Mouse (Mus musculus) thymus, postnatal 25 days (tissue): ENCODE measurements around the gene Fabp7.

ENCODE experiments used
- DNase-seq: peaks from one replicate; pipeline ENCODE4 v3.0.0; 2022

The Fabp7 gene

GRCm38 (mm10) chr10:57784876-57785150, at the start of gene Fabp7:
TSS of gene Fabp7 (plus strand) at chr10:57784881.
- DNase-seq: no peak

DNA sequence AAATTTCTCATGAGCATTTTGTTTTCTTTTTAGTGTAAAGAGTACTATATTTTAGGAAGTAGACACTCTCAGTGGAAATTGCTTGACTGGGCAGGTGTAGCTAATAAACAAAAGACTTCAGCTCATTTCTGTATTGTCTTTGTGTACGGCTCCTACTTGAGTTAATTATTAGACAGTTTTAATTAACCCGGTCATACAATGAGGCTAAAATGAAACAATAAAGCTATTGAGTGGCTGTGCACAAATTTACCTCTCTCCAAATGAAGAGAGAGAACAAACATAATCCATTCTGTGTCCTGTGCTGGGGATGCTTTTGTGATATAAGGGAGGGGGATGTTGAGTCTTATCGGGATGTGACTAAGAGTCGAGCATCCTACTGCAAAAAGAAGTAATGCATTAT, 43.9 kb upstream of the Fabp7 start:
- DNase-seq: no peak

- no peak for DNase-seq
Observed at GRCm38 (mm10) chr10:57741351-57741750, 43.3 kb upstream of the Fabp7 start.

DNA sequence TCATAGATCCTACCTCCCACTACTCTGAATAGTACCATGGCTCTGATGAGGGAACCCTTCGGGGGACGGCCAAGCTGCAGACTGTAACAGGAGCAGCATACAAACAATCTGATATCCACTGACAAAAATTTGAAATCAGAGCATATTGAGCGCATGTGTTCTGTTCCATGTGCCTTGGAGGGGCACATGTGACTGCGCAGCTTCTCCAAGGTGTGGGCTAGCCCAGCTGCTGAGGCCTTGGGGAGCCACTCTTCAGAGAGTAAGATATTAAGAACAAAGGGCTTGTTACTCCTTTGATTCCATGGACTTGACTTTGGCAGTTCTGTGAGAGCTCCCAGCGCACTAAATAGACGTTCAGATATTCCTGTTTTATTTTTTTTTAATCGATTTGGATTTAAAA, 41.6 kb upstream of the Fabp7 start:
- DNase-seq: no peak

GRCm38 (mm10) chr10:57743606-57744016, 41.1 kb upstream of the Fabp7 start:
- peak; percentile 51 for DNase-seq

DNA sequence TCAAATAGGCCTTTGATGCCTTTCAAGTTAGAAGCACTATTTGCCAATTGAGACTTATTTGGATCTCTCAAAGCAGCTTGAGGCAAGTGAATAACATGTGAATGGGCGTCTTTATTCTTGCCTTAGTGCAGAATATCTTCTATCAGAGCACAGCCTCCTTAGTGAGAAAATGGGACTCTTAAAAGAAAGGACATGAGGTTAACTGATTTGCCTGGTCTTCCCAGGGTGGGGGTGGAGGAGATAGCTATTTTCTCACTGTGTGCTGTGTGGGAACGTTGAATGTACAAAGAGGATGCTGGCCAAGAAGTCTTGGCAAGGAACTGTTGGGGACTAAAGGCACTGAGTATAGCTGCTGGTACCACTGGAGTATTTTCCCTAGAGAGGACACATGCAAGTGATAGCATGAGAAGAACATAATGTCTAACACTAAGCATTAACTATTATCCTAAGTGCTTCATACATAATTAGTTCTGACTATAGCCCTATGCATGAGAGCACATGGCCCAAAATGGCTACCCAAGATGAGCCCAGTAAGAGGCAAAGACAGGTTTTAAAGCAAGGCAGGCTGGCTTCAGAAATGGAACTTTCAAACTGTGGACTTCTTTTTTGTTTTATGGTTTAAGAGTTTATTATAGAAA, 40.4 kb upstream of the Fabp7 start:
- DNase-seq: no peak

GRCm38 (mm10) chr10:57745452-57745851, 39.2 kb upstream of the Fabp7 start:
- DNase-seq: no peak

GRCm38 (mm10) chr10:57747127-57747526, 37.6 kb upstream of the Fabp7 start:
- no peak for DNase-seq

DNA sequence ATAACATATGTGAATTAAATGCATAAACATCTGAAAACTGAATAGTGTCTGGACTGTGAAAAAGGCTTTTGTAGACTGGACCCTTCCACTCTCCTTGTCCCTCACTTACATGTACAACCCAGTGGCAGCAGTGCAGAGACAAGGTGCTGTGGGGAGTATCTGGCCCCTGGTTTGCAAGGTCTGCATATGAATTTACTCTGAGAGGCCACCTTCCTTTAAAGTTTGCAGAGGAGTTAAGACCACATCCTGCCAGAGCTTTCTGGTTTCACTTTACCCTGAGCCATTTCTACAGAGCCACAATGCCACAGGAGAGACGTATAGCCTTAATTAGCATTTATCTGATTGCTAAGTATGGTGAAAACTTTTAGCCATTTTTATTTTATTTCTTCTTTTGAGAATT, 31.3 kb upstream of the Fabp7 start:
- DNase-seq: peak; percentile 36

DNA sequence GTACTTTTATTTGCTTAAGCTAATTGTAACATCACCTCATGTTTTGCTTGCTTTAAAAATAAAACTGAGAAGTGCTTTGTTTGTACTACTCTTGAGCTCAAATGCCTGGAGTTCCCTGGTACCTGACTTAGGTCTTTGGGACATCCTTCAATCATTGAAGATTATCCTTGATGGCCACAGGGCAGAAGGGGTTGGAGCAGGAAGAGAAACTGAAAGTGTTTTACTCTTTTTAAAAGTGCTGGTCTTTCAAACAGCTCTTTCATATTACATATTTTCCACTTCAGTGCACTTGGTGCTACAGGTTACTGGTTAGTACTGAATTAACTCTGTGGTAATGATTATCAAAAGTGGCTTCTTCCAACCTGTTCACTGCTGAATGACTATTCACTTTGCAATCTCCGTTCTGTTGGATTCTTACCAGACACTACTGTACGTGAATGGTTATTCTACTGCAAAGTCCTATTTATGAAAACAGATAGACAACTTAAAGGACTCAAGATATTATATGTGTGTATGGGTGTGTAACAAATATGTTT, 29.4 kb upstream of the Fabp7 start:
- DNase-seq: no peak

DNA sequence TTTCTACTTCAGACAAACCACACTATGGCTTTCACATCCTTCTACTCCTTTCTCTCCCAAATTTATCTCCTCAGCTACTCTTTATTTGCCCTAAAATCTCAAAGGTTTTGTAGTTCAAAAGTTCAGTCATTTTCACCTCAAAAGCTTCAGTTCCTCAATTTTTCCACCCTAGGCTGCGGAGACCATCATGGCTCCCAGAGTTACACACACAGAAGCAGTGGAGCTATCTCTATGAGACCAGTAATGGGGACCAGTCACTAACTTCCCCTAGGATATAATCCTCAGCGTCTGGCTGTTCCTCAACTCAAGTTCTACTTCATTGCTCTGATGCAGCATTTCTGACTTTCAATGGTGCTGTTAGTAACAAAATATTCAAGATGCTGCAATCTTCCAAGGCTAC, 25.7 kb upstream of the Fabp7 start:
- no peak for DNase-seq

DNA sequence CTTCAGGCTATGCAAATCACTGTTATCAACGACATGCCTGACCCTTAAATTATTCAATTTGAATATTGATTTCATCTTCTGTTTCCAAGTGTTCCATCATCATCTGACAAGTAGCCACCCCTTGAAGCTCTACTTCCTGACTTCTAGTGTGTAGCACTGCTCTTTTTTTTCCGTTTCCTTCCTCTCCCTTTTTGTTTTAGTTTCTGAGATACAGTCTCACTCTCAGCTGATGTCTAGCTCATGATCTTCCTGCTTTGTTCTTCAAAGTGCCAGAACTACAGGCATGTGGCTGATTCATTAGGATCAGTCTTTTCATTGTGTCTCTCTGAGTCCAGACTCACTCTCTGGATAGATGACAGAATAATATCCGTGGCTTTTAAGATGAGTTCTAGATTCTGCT, 24.0 kb upstream of the Fabp7 start:
- no peak for DNase-seq

- no peak for DNase-seq
Observed at GRCm38 (mm10) chr10:57763044-57763443, 21.6 kb upstream of the Fabp7 start.

GRCm38 (mm10) chr10:57783289-57784130, 1.2 kb upstream of the Fabp7 start:
- DNase-seq: no peak

DNA sequence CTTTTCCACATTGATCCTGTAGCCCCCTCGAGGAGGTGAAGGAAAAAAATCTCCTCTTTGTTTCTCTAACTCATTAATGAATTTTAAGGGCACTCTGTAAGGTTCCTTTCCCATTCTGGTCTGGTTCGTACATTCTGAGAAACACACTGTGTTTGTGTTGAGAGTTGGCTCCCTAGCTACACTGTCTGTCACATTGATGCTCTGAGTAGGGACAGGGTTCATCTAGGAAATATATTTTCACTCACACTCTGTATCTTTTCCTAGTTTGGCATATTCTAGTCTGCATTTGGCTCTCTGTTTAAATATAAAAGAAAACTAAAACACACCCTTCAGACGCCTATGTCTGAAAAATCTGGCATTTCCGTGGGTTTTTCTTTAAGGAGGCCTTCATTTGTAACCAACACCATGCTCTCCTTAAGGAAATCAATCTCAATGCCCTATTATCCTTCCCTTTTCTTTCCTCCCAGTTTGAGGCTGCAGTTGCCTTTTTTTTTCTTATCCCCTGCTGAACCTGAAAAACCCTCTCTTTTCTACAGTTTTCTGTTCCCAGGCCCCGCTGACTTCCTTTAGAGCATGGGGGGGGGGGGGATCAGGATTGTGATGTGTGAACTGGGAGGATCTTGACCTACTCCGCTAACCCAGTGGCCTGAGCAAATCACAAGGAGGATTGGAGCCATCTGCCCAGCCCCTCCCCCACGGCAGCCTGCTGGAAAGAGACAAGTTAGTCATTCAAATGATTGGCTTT, 378 bp upstream of the Fabp7 start:
- DNase-seq: no peak

DNA sequence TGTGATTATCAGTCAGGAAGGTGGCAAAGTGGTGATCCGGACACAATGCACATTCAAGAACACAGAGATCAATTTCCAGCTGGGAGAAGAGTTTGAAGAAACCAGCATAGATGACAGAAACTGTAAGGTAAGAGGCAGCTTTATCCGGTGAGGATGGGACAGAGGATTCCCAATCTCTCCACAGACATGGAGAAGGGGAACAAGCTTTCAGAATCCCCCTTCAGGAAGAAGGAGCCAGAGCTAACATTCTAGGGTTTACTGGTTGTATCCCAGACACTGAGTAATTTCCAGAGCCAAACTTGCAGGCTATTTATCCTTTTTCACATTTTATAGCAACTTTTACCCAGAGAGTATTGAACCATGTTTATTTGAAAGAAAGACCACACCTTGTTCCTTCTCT, 871 bp downstream of the Fabp7 start:
- DNase-seq: no peak

DNA sequence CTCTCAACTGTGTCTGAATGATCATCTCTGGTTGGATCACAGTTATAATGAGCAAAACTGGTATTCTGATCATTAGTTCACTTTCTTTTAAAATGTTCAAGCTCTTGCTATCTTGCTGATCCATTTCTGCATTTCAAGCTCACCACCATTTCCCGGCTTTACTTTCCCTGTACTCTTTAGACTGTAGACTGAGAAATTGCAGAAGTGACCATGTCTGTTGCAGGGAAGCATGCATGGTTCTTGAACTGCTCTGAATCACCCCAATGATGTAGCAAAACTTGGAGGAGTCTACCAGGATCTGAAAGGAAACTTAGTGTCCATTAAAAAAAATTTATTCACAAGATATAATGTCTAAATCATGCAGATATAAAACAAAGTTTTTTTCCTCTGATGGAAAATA, 8.3 kb downstream of the Fabp7 start:
- DNase-seq: no peak

DNA sequence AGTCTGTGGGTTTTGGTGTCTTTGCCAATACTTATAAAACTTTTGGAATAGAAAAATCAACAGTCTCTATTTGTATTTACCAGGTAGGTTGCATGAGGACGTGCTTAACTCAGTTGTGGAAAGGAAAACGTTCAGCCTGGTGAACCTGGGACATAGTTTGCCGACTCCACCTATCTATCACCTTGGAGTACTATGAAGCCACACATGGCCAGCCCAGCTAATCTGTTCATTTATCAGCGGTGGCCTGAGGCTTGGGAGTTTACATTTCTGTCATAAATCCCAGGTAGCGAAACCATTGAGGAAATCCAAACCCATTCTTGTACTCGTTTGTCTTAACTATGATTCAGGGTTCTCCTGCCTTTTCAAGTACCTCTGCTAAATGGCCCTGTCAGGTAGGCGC, 9.3 kb downstream of the Fabp7 start, which contains the start of gene Smpdl3a:
Gene Smpdl3a, plus strand, starts transcription at position 318 of the 400 bp plus-strand sequence.
- no peak for DNase-seq

DNA sequence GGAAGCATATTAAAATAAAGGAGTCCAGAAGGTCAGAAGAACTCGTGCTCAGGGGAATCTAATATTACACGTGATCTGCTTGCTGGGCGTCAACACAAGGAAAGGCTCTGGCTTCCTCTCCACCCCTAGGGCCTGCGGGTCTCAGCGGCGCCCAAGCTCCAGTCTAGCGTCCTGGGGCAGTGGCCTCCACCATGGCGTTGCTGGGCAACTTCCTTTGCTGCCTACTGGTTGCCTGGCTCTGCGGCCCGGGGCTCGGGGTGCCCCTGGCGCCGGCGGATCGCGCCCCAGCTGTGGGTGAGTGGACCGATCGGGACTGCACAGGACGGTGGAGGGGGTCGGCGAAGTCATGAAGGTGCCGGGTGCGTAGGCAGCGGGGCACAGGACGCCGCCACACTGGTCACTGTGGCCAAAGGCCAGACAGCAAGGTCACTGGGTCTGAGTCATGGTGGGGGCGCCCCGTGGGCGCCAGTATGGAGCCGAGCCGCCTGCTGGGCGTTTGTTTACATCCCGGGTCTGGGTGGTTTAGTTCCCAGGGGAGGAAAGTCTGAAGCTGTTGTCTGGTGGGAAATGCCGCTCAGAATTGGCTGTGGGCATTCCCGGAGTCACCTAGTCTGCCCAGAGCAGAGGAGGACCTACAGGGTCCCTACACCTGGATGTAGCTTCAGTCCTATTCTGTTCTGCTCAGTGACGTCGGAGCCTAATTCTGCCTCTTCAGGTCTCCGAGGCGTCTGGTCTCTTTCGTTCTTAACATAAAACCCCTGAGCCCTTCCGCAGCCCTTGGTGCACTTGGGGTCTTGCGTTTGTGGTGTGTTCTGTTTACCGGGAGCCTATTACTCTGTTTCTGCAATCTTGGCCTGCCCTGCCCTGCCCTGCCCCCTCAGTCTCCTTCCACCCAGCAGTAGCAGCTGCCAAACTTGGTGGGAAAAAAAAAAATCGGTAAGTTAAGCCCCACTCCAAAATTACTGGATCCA, 10.1 kb downstream of the Fabp7 start:
- peak; percentile 48 for DNase-seq

GRCm38 (mm10) chr10:57795542-57795941, 10.9 kb downstream of the Fabp7 start:
- no peak for DNase-seq

DNA sequence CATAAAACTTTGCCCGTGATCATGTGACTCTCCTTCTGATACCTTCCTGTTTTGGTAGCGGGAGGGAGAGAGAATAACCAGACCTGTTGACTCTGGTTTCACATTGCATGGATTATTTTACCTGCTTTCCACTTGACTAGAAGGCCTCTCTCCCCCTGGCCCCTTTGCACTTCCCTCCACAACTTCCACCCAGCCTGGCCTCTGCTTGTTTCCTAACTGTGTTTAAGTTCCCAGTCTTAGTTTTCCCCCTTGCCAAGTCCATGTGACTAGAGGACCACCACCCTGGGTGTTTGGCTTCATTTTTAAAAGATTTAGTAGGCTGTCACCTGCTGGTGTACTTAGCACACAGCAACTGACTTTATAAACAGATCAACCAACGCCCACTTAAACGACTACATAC, 11.4 kb downstream of the Fabp7 start:
- peak; percentile 42 for DNase-seq

- no peak for DNase-seq
Observed at GRCm38 (mm10) chr10:57799486-57799885, 14.8 kb downstream of the Fabp7 start.
